ENCODE assay signal across 11 mouse cellular contexts in genomic region chr15:84729685-84730084, GRCm38 (mm10). TPM values are rescaled to one million over a fixed set of nuclear protein-coding genes. Genes with fewer than 3 reads are reported as not detected.
DNase-seq lines count a peak whose midpoint lies in the region; ATAC-seq and TF ChIP-seq lines count a peak whose summit lies in the region.
"Had no signal": no experiment of that assay in that cellular context is flagged by ENCODE, and none has a peak within 500 bp of the region (broad histone marks: within the 10 kb centered on the region; RNA-seq: fewer than 3 reads in every experiment).

No protein-coding gene starts in this region.

- no peak overlapping the region for H3K27ac ChIP-seq in heart, embryonic 10.5 days
- no peak overlapping the region for H3K27ac ChIP-seq in thymus, adult 2 months (ENCODE audit: control insufficient read depth, insufficient read depth, low read length)
- H3K27ac ChIP-seq: intestine, embryonic 15.5 days had no signal

- no peaks in the 10 kb centered on the region for H3K27me3 ChIP-seq in heart, embryonic 10.5 days (ENCODE audit: insufficient read depth, poor library complexity, severe bottlenecking)
- H3K27me3 ChIP-seq in thymus, adult 2 months (ENCODE audit: control insufficient read depth, insufficient read depth, low read length) = no peaks in the 10 kb centered on the region
- H3K27me3 ChIP-seq: intestine, embryonic 15.5 days had no signal

- H3K4me1 ChIP-seq in heart, embryonic 10.5 days = peaks cover 30% of the 10 kb centered on the region
- H3K4me1 ChIP-seq in thymus, adult 2 months (replicated peaks; ENCODE audit: control insufficient read depth, insufficient read depth, low read length) = no peaks in the 10 kb centered on the region

- no peak for TF ChIP-seq POLR2A in thymus, adult 2 months (IDR thresholded peaks at IDR 0.05; ENCODE audit: control insufficient read depth, extremely low read depth, insufficient read depth, low read length, poor library complexity)

- DNase-seq in heart, adult 11 months = peak; percentile 94
- no peak for DNase-seq in heart, embryonic 10.5 days (ENCODE audit: low spot score)
- DNase-seq in right cerebral cortex, adult 18-20 months = peak; percentile 14
- no peak for DNase-seq in right cerebral cortex, adult 2 months (ENCODE audit: low spot score in 2 of 2)
- peak; percentile 7 to 15 for DNase-seq in cerebellum, postnatal 36 days
- no peak for DNase-seq in urinary bladder, adult 2 months (ENCODE audit: low spot score)
- no peak for DNase-seq in thymus, adult 2 months

- no peak for TF ChIP-seq CTCF in thymus, adult 2 months (IDR thresholded peaks at IDR 0.05; ENCODE audit: borderline replicate concordance, control insufficient read depth, extremely low read depth, insufficient read depth, low read length, poor library complexity)

- no peaks in the 10 kb centered on the region for H3K9me3 ChIP-seq in heart, embryonic 10.5 days
- H3K9me3 ChIP-seq: intestine, embryonic 15.5 days had no signal

- no peaks in the 10 kb centered on the region for H3K36me3 ChIP-seq in heart, embryonic 10.5 days
- H3K36me3 ChIP-seq in thymus, adult 2 months (ENCODE audit: control insufficient read depth, insufficient read depth, low read length) = no peaks in the 10 kb centered on the region
- H3K36me3 ChIP-seq: intestine, embryonic 15.5 days had no signal

- H3K4me3 ChIP-seq in heart, embryonic 10.5 days = no peak overlapping the region
- no peak overlapping the region for H3K4me3 ChIP-seq in thymus, adult 2 months (ENCODE audit: control insufficient read depth, insufficient read depth, low read length)
- H3K4me3 ChIP-seq: intestine, embryonic 15.5 days had no signal

- no peak for ATAC-seq in megakaryocyte-erythroid progenitor cell, adult 5-6 weeks (replicated peaks; ENCODE audit: low FRiP score, low TSS enrichment, poor library complexity, severe bottlenecking)
- ATAC-seq: CD4-positive, CD25-positive, alpha-beta regulatory T cell, adult 4 months; intestine, embryonic 15.5 days; midbrain, embryonic 16.5 days had no signal

- 78% methylated on average over 6 of the region's 6 CpGs for WGBS in heart, embryonic 10.5 days
- 86% methylated on average over 6 of the region's 6 CpGs for WGBS in thymus, adult 2 months

RNA-seq across cellular contexts. Expression of gene Arhgap8, which starts 9.8 kb away (rescaled TPM):
- 4.3 and 6.5 TPM in 2 replicates for polyA plus RNA-seq in heart, embryonic 10.5 days (2016; fragmentation: Nextera tagmentation; extraction: Ambion mirVana)
- polyA plus RNA-seq in urinary bladder, adult 2 months (2012; rRNA removed) = 5.0 and 5.7 TPM in 2 replicates
- total RNA-seq in megakaryocyte-erythroid progenitor cell, adult 5-6 weeks (2014; fragmentation: Nextera tagmentation) = not detected in 2 replicates
- total RNA-seq in megakaryocyte-erythroid progenitor cell, adult 5-6 weeks (2017) = not detected in 2 replicates
- polyA plus RNA-seq in thymus, adult 2 months (2012; rRNA removed) = 11.8 and 16.0 TPM in 2 replicates
- polyA plus RNA-seq: CD4-positive, CD25-positive, alpha-beta regulatory T cell, adult 4 months had no signal

Comparison
In these comparisons a context has a peak if more than half of its experiments do, and no peak if none do; other contexts are left out.
1. DNase-seq: peak in heart, adult 11 months (single experiment), right cerebral cortex, adult 18-20 months (single experiment) and cerebellum, postnatal 36 days (2 of 2); none in heart, embryonic 10.5 days (single experiment), right cerebral cortex, adult 2 months (0 of 2), urinary bladder, adult 2 months (single experiment) and thymus, adult 2 months (single experiment).